Mouse (Mus musculus) T-helper 2 cell (primary cell): Measurements from ENCODE around the gene 4933403O08Rik.

ENCODE experiments used
- in situ Hi-C: fragments of 300-600 bp; cut with MboI, MseI; formaldehyde crosslinking; loops from one replicate; pipeline ENCODE4 v1.15.1; 2025; ENCODE audit warnings: high pct_unique_total_duplicates

Gene 4933403O08Rik

GRCm38 (mm10) chrX:112238749-112239148 lies at the start of gene 4933403O08Rik:
TSS of gene 4933403O08Rik (plus strand) at chrX:112239049.
- in situ Hi-C loops = no loop called here

- in situ Hi-C loops = no loop called here
These were observed 4.1 kb downstream of the 4933403O08Rik start for GRCm38 (mm10) chrX:112242916-112243315.

- in situ Hi-C loops = no loop called here
These were observed 16.7 kb downstream of the 4933403O08Rik start for GRCm38 (mm10) chrX:112255513-112255912.

GRCm38 (mm10) chrX:112273550-112273949 lies 34.7 kb downstream of the 4933403O08Rik start:
- in situ Hi-C loops = no loop called here
